Comparison of ENCODE assay signal across 9 mouse cellular contexts in genomic region chr10:83107921-83108738, GRCm38 (mm10).
DNase-seq lines count a peak whose midpoint lies in the region; ATAC-seq and TF ChIP-seq lines count a peak whose summit lies in the region.
"Had no signal": no experiment of that assay in that cellular context is flagged by ENCODE, and none has a peak within 500 bp of the region (broad histone marks: within the 10 kb centered on the region; RNA-seq: fewer than 3 reads in every experiment).

No protein-coding gene starts in this region.

- H3K27ac ChIP-seq in heart, embryonic 10.5 days: peak overlapping the region; percentile 42; the same call in 1 of the 2 replicates
- no peak overlapping the region for H3K27ac ChIP-seq in heart, adult 2 months
- peak overlapping the region; percentile 64 for H3K27ac ChIP-seq in midbrain, embryonic 10.5 days (replicated peaks)
- no peak overlapping the region for H3K27ac ChIP-seq in midbrain, embryonic 11.5 days (ENCODE audit: low read depth, low read length)
- H3K27ac ChIP-seq in hindbrain, embryonic 13.5 days: peak overlapping the region; percentile 40
- peak overlapping the region; percentile 52 for H3K27ac ChIP-seq in olfactory bulb, adult 2 months (ENCODE audit: insufficient read depth, low read depth, low read length)
- H3K27ac ChIP-seq in lung, postnatal 0 days (ENCODE audit: low read length): no peak overlapping the region

- intact Hi-C loops in heart, adult 2 months (cut with DNase I): no loop called here

- no peak for ATAC-seq in midbrain, embryonic 11.5 days (ENCODE audit: low FRiP score)
- no peak for ATAC-seq in hindbrain, embryonic 13.5 days (ENCODE audit: low FRiP score)
- ATAC-seq in lung, postnatal 0 days: no peak

- H3K4me3 ChIP-seq in heart, embryonic 10.5 days: no peak overlapping the region
- H3K4me3 ChIP-seq in heart, adult 2 months: no peak overlapping the region
- no peak overlapping the region for H3K4me3 ChIP-seq in midbrain, embryonic 10.5 days
- H3K4me3 ChIP-seq in midbrain, embryonic 11.5 days (ENCODE audit: low read depth, low read length): no peak overlapping the region
- no peak overlapping the region for H3K4me3 ChIP-seq in hindbrain, embryonic 13.5 days
- H3K4me3 ChIP-seq in olfactory bulb, adult 2 months (ENCODE audit: insufficient read depth, low read depth, low read length): no peak overlapping the region
- H3K4me3 ChIP-seq in lung, postnatal 0 days (ENCODE audit: low read depth, low read length): no peak overlapping the region

- TF ChIP-seq CTCF in heart, adult 2 months (IDR thresholded peaks at IDR 0.05): no peak
- TF ChIP-seq CTCF in olfactory bulb, adult 2 months (IDR thresholded peaks at IDR 0.05; ENCODE audit: insufficient read depth, low read depth, low read length): no peak
- TF ChIP-seq CTCF in lung, postnatal 0 days (IDR thresholded peaks at IDR 0.05): no peak

- no peak overlapping the region for H3K4me2 ChIP-seq in midbrain, embryonic 11.5 days
- H3K4me2 ChIP-seq in hindbrain, embryonic 13.5 days: no peak overlapping the region
- no peak overlapping the region for H3K4me2 ChIP-seq in lung, postnatal 0 days (replicated peaks; ENCODE audit: low read depth, low read length)

- no peaks in the 10 kb centered on the region for H3K9me3 ChIP-seq in heart, embryonic 10.5 days
- H3K9me3 ChIP-seq in midbrain, embryonic 10.5 days (replicated peaks): no peaks in the 10 kb centered on the region
- no peaks in the 10 kb centered on the region for H3K9me3 ChIP-seq in midbrain, embryonic 11.5 days (ENCODE audit: control insufficient read depth, low read length)
- no peaks in the 10 kb centered on the region for H3K9me3 ChIP-seq in hindbrain, embryonic 13.5 days
- H3K9me3 ChIP-seq in lung, postnatal 0 days (ENCODE audit: low read length): no peaks in the 10 kb centered on the region

- no peaks in the 10 kb centered on the region for H3K79me2 ChIP-seq in heart, adult 2 months (replicated peaks; ENCODE audit: control insufficient read depth, insufficient read depth, low read length)

- no peak for TF ChIP-seq EP300 in heart, adult 2 months (IDR thresholded peaks at IDR 0.05; ENCODE audit: insufficient read depth, low read depth, low read length)
- TF ChIP-seq EP300 in lung, postnatal 0 days (IDR thresholded peaks at IDR 0.05): no peak

- DNase-seq in heart, embryonic 10.5 days (ENCODE audit: low spot score): no peak
- DNase-seq in heart, adult 2 months: no peak
- DNase-seq in midbrain, embryonic 10.5 days (ENCODE audit: low spot score): no peak
- DNase-seq in midbrain, embryonic 11.5 days (ENCODE audit: low spot score, missing footprints): no peak
- DNase-seq in lung, postnatal 0 days (ENCODE audit: low spot score): no peak
- DNase-seq in adrenal gland, adult (ENCODE audit: inconsistent age in 2 of 2, low spot score in 1 of 2): no peak
- DNase-seq: cerebellum, adult 11 months had no signal

- no peak for TF ChIP-seq POLR2A in heart, adult 2 months (IDR thresholded peaks at IDR 0.05; ENCODE audit: insufficient read depth, low read depth, low read length)
- TF ChIP-seq POLR2A in olfactory bulb, adult 2 months (IDR thresholded peaks at IDR 0.05; ENCODE audit: insufficient read depth, low read depth, low read length): no peak

- H3K9ac ChIP-seq in heart, adult 2 months (ENCODE audit: low read depth, low read length): no peak overlapping the region
- no peak overlapping the region for H3K9ac ChIP-seq in midbrain, embryonic 11.5 days (ENCODE audit: low read length)
- H3K9ac ChIP-seq in hindbrain, embryonic 13.5 days: no peak overlapping the region
- no peak overlapping the region for H3K9ac ChIP-seq in lung, postnatal 0 days (replicated peaks; ENCODE audit: low read depth)

- H3K4me1 ChIP-seq in heart, embryonic 10.5 days: peaks cover 41% of the 10 kb centered on the region
- H3K4me1 ChIP-seq in heart, adult 2 months (ENCODE audit: control insufficient read depth, insufficient read depth, low read length): peaks cover 2% of the 10 kb centered on the region; the same call in 1 of the 2 replicates
- peaks cover 66% of the 10 kb centered on the region for H3K4me1 ChIP-seq in midbrain, embryonic 10.5 days
- H3K4me1 ChIP-seq in midbrain, embryonic 11.5 days (ENCODE audit: control insufficient read depth, insufficient read depth, low read length): peaks cover 29% of the 10 kb centered on the region
- peaks cover 66% of the 10 kb centered on the region for H3K4me1 ChIP-seq in hindbrain, embryonic 13.5 days (replicated peaks)
- H3K4me1 ChIP-seq in olfactory bulb, adult 2 months (ENCODE audit: control insufficient read depth, insufficient read depth, low read length): peaks cover 53% of the 10 kb centered on the region
- H3K4me1 ChIP-seq in lung, postnatal 0 days (ENCODE audit: insufficient read depth, low read depth, low read length): no peaks in the 10 kb centered on the region

- WGBS in heart, embryonic 10.5 days: 67% methylated on average over 21 of the region's 21 CpGs
- 72% methylated on average over 21 of the region's 21 CpGs for WGBS in heart, adult 2 months
- 54% methylated on average over 21 of the region's 21 CpGs for WGBS in midbrain, embryonic 10.5 days
- 58% methylated on average over 21 of the region's 21 CpGs for WGBS in midbrain, embryonic 11.5 days
- 40% methylated on average over 21 of the region's 21 CpGs for WGBS in hindbrain, embryonic 13.5 days
- WGBS in olfactory bulb, adult 2 months: 40% methylated on average over 21 of the region's 21 CpGs
- WGBS in lung, postnatal 0 days: 45% methylated on average over 21 of the region's 21 CpGs

- no peaks in the 10 kb centered on the region for H3K36me3 ChIP-seq in heart, embryonic 10.5 days
- H3K36me3 ChIP-seq in heart, adult 2 months (ENCODE audit: control insufficient read depth, insufficient read depth, low read length): no peaks in the 10 kb centered on the region
- no peaks in the 10 kb centered on the region for H3K36me3 ChIP-seq in midbrain, embryonic 10.5 days
- H3K36me3 ChIP-seq in midbrain, embryonic 11.5 days (ENCODE audit: control insufficient read depth, insufficient read depth, low read length): no peaks in the 10 kb centered on the region
- no peaks in the 10 kb centered on the region for H3K36me3 ChIP-seq in hindbrain, embryonic 13.5 days
- no peaks in the 10 kb centered on the region for H3K36me3 ChIP-seq in lung, postnatal 0 days (ENCODE audit: insufficient read depth, low read length)

- H3K27me3 ChIP-seq in heart, embryonic 10.5 days (ENCODE audit: insufficient read depth, poor library complexity, severe bottlenecking): peaks cover 8% of the 10 kb centered on the region; the same call in 1 of the 2 replicates
- no peaks in the 10 kb centered on the region for H3K27me3 ChIP-seq in heart, adult 2 months (ENCODE audit: control insufficient read depth, insufficient read depth, low read length)
- H3K27me3 ChIP-seq in midbrain, embryonic 10.5 days (ENCODE audit: low read depth, poor library complexity, severe bottlenecking): peaks cover 24% of the 10 kb centered on the region
- no peaks in the 10 kb centered on the region for H3K27me3 ChIP-seq in midbrain, embryonic 11.5 days (ENCODE audit: control insufficient read depth, insufficient read depth, low read length)
- no peaks in the 10 kb centered on the region for H3K27me3 ChIP-seq in hindbrain, embryonic 13.5 days
- H3K27me3 ChIP-seq in lung, postnatal 0 days (replicated peaks; ENCODE audit: insufficient read depth, low read length): no peaks in the 10 kb centered on the region

Comparison
In these comparisons a context has a peak if more than half of its experiments do, and no peak if none do; other contexts are left out.
1. H3K27ac ChIP-seq: peak in heart, embryonic 10.5 days (single experiment), midbrain, embryonic 10.5 days (single experiment), hindbrain, embryonic 13.5 days (single experiment) and olfactory bulb, adult 2 months (single experiment); none in heart, adult 2 months (single experiment), midbrain, embryonic 11.5 days (single experiment) and lung, postnatal 0 days (single experiment).